Mouse (Mus musculus) thymus, postnatal 14 days (tissue): ENCODE measurements at regions not wholly inside any gene's neighbourhood (a gene's known extent, or its start where the extent isn't known, plus 50 kb on each side); places are given as distances from the start of the nearest gene placed in this dataset.

Experiments used
- DNase-seq: peaks from one replicate; pipeline ENCODE4 v3.0.0; 2021

- DNase-seq: no peak
These were observed 482.8 kb downstream of the Rps29 start for GRCm38 (mm10) chr12:68676096-68676775.

- DNase-seq: no peak
These were observed 487.0 kb downstream of the Rps29 start for GRCm38 (mm10) chr12:68672011-68672410.

GRCm38 (mm10) chr12:68645901-68646585 lies 512.9 kb downstream of the Rps29 start:
- no peak for DNase-seq

- no peak for DNase-seq
These were observed 515.3 kb downstream of the Rps29 start for GRCm38 (mm10) chr12:68643671-68644070.

GRCm38 (mm10) chr12:68632441-68632840 lies 526.5 kb downstream of the Rps29 start:
- DNase-seq: no peak

- DNase-seq: no peak
These were observed 540.6 kb downstream of the Rps29 start for GRCm38 (mm10) chr12:68618337-68618736.

GRCm38 (mm10) chr12:68605417-68606000 lies 553.5 kb downstream of the Rps29 start:
- DNase-seq: no peak

- DNase-seq: no peak
These were observed 554.3 kb downstream of the Rps29 start for GRCm38 (mm10) chr12:68604524-68605299.

- no peak for DNase-seq
These were observed 556.3 kb downstream of the Rps29 start for GRCm38 (mm10) chr12:68602682-68603081.

- no peak for DNase-seq
These were observed 557.6 kb downstream of the Rps29 start for GRCm38 (mm10) chr12:68601366-68601765.

- no peak for DNase-seq
These were observed 559.0 kb downstream of the Rps29 start for GRCm38 (mm10) chr12:68599681-68600596.

- DNase-seq: no peak
These were observed 559.9 kb downstream of the Rps29 start for GRCm38 (mm10) chr12:68599016-68599616.

GRCm38 (mm10) chr12:68585524-68585872 lies 573.5 kb downstream of the Rps29 start:
- DNase-seq: no peak

- no peak for DNase-seq
These were observed 574.0 kb downstream of the Rps29 start for GRCm38 (mm10) chr12:68584786-68585523.

- no peak for DNase-seq
These were observed 579.1 kb downstream of the Rps29 start for GRCm38 (mm10) chr12:68579909-68580308.

- no peak for DNase-seq
These were observed 581.5 kb downstream of the Rps29 start for GRCm38 (mm10) chr12:68577453-68577852.

GRCm38 (mm10) chr12:68576855-68577254 lies 582.1 kb downstream of the Rps29 start:
- DNase-seq: no peak

- no peak for DNase-seq
These were observed 603.9 kb downstream of the Rps29 start for GRCm38 (mm10) chr12:68554943-68555627.

- no peak for DNase-seq
These were observed 604.7 kb downstream of the Rps29 start for GRCm38 (mm10) chr12:68554292-68554691.

- no peak for DNase-seq
These were observed 617.2 kb downstream of the Rps29 start for GRCm38 (mm10) chr12:68541811-68542210.

GRCm38 (mm10) chr12:68500794-68501193 lies 658.2 kb downstream of the Rps29 start:
- no peak for DNase-seq
